Mouse (Mus musculus): ENCODE measurements at regions not wholly inside any gene's neighbourhood (a gene's known extent, or its start where the extent isn't known, plus 50 kb on each side); places are given as distances from the start of the nearest gene placed in this dataset.
A peak's percentile ranks its signal among the peaks of the same experiment; 100 is the strongest.

DNA sequence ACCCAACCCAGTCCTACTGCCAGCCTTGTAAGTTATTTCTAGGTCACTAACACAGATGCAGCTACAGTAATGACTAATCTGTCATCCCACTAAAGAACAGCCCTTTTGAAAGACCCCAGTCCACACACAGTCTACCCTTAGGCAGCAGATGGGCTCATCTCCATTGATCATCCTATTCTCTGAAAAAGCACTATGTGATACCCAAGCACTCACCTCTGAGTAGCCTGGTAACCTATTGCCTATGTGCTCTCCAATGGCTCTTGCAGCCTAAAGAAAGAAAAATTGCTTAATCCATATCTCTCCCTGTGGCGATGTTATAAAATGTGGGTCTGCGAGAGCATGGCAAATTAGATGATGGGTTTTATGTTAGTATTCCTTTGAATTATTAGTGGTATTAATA is 189.9 kb upstream of the Vstm2b start:
- no peaks in the 10 kb centered on the region for H3K36me3 ChIP-seq (ENCODE audit: control insufficient read depth, insufficient read depth, low read length)
- no peak overlapping the region for H3K27ac ChIP-seq (ENCODE audit: insufficient read depth, low read depth, low read length)
- no peaks in the 10 kb centered on the region for H3K4me1 ChIP-seq (ENCODE audit: control insufficient read depth, insufficient read depth, low read length)
- 95% methylated on average over 2 of the region's 2 CpGs for WGBS
- no peak for TF ChIP-seq CTCF (conservative IDR thresholded peaks at IDR 0.05; ENCODE audit: insufficient read depth, insufficient read length, low read depth, low read length)
- TF ChIP-seq POLR2A (IDR thresholded peaks at IDR 0.05; ENCODE audit: low read depth, low read length): no peak
- H3K27me3 ChIP-seq (replicated peaks; ENCODE audit: control insufficient read depth, insufficient read depth, low read length): no peaks in the 10 kb centered on the region
- H3K4me3 ChIP-seq (ENCODE audit: insufficient read depth, low read depth, low read length): no peak overlapping the region
- DNase-seq: no peak

DNA sequence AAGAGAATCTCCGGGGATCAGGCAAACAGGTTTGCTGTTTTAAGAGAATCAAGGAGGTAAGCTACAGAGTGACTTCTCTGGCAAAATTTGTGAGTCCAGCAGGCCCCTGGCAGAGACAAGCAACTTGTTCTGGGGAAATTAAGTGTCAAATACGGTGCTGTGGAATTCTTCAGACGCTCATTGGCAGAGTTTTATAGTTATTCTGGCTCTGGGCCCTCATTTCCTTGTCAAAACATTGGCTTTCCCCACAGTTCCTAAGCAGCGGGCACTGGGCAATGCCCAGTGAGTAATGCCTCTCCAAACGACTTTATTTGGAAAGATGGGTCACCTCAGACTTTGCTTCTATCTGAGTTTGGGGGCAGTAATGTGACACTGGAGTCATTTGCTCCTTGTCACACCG is 180.1 kb upstream of the Vstm2b start:
- no peaks in the 10 kb centered on the region for H3K36me3 ChIP-seq (ENCODE audit: control insufficient read depth, insufficient read depth, low read length)
- 33% methylated on average over 6 of the region's 6 CpGs for WGBS
- TF ChIP-seq POLR2A (IDR thresholded peaks at IDR 0.05; ENCODE audit: low read depth, low read length) (no peak), CTCF (conservative IDR thresholded peaks at IDR 0.05; ENCODE audit: insufficient read depth, insufficient read length, low read depth, low read length) (no peak)
- H3K27ac ChIP-seq (ENCODE audit: insufficient read depth, low read depth, low read length): no peak overlapping the region
- H3K4me3 ChIP-seq (ENCODE audit: insufficient read depth, low read depth, low read length): no peak overlapping the region
- DNase-seq: no peak
- H3K4me1 ChIP-seq (ENCODE audit: control insufficient read depth, insufficient read depth, low read length): no peaks in the 10 kb centered on the region
- H3K27me3 ChIP-seq (replicated peaks; ENCODE audit: control insufficient read depth, insufficient read depth, low read length): no peaks in the 10 kb centered on the region

DNA sequence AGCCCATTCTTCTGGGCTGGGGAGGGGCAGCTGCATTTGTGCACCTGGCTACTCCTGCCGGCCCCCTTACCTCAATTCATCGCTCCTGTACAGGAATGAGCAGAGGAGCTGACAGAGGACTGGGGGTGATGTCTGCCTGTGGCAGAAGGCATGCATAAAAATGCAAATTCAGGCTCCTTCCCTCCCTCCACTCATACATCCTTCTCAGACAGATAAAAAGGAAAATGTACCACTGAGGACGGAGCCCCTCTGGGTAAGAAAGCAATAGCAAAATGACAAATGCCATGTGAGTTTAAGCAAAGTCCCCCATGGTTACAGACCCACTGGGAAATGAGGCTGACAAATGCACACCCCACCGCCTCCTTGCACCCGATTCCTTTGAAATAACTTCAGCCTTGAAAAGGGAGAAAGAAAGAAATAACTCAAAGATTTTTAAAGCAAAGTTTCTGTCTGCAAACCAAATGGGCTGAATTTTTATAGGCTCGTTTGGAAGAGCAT is 161.1 kb upstream of the Vstm2b start:
- DNase-seq: no peak
- Histone ChIP-seq H3K4me1 (ENCODE audit: control insufficient read depth, insufficient read depth, low read length) (no peaks in the 10 kb centered on the region), H3K36me3 (ENCODE audit: control insufficient read depth, insufficient read depth, low read length) (no peaks in the 10 kb centered on the region), H3K27me3 (replicated peaks; ENCODE audit: control insufficient read depth, insufficient read depth, low read length) (no peaks in the 10 kb centered on the region), H3K27ac (ENCODE audit: insufficient read depth, low read depth, low read length) (no peak overlapping the region), H3K4me3 (ENCODE audit: insufficient read depth, low read depth, low read length) (no peak overlapping the region)
- TF ChIP-seq POLR2A (IDR thresholded peaks at IDR 0.05; ENCODE audit: low read depth, low read length) (no peak), CTCF (conservative IDR thresholded peaks at IDR 0.05; ENCODE audit: insufficient read depth, insufficient read length, low read depth, low read length) (no peak)
- 60% methylated on average over 6 of the region's 6 CpGs for WGBS

DNA sequence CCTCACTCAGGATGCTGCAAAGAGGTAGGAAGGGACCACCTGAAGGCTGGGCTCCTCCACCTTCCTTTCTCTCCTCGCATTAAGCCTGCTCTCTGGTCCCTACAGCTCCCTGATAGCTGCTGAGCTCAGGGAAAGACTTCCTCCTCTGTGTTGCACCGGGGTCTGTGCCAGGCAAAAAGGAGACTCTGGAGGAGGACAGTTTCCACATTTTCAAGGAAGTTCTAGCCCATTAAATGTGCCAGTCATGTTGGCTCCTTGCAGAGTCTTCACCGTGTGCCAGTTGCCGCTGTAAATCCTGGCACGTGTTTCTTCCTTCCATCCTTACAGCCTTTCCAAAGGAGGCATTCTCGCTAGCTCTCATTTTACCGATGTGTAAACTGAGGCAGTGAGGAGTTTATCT is 160.6 kb upstream of the Vstm2b start:
- H3K36me3 ChIP-seq (ENCODE audit: control insufficient read depth, insufficient read depth, low read length): no peaks in the 10 kb centered on the region
- no peak overlapping the region for H3K27ac ChIP-seq (ENCODE audit: insufficient read depth, low read depth, low read length)
- TF ChIP-seq CTCF (conservative IDR thresholded peaks at IDR 0.05; ENCODE audit: insufficient read depth, insufficient read length, low read depth, low read length) (no peak), POLR2A (IDR thresholded peaks at IDR 0.05; ENCODE audit: low read depth, low read length) (no peak)
- no peak for DNase-seq
- H3K27me3 ChIP-seq (replicated peaks; ENCODE audit: control insufficient read depth, insufficient read depth, low read length): no peaks in the 10 kb centered on the region
- no peaks in the 10 kb centered on the region for H3K4me1 ChIP-seq (ENCODE audit: control insufficient read depth, insufficient read depth, low read length)
- H3K4me3 ChIP-seq (ENCODE audit: insufficient read depth, low read depth, low read length): no peak overlapping the region
- 29% methylated on average over 7 of the region's 7 CpGs for WGBS

DNA sequence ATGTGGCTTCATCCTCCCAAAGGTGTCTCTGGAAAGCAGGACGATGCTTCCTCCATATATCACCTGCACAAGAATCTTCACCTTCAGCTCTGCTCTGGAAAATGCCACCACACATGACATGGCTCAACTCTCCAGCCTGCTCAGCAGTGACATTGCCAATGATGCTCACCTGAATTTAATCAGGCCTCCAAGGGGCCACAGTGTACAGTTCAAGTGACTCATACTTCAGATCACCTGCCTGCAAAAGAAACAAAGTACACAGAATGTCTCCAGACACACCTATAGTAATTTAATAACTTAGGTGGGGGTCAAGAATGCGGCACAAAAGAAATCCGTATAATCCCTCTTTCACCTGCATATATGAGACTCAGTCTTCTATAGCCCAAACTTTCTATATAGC is 160.0 kb upstream of the Vstm2b start:
- no peak for DNase-seq
- no peak for TF ChIP-seq POLR2A (IDR thresholded peaks at IDR 0.05; ENCODE audit: low read depth, low read length)
- TF ChIP-seq CTCF (conservative IDR thresholded peaks at IDR 0.05; ENCODE audit: insufficient read depth, insufficient read length, low read depth, low read length): no peak
- no peak overlapping the region for H3K4me3 ChIP-seq (ENCODE audit: insufficient read depth, low read depth, low read length)
- 85% methylated on average over 3 of the region's 3 CpGs for WGBS
- no peaks in the 10 kb centered on the region for H3K4me1 ChIP-seq (ENCODE audit: control insufficient read depth, insufficient read depth, low read length)
- H3K27me3 ChIP-seq (replicated peaks; ENCODE audit: control insufficient read depth, insufficient read depth, low read length): no peaks in the 10 kb centered on the region
- no peak overlapping the region for H3K27ac ChIP-seq (ENCODE audit: insufficient read depth, low read depth, low read length)
- no peaks in the 10 kb centered on the region for H3K36me3 ChIP-seq (ENCODE audit: control insufficient read depth, insufficient read depth, low read length)

DNA sequence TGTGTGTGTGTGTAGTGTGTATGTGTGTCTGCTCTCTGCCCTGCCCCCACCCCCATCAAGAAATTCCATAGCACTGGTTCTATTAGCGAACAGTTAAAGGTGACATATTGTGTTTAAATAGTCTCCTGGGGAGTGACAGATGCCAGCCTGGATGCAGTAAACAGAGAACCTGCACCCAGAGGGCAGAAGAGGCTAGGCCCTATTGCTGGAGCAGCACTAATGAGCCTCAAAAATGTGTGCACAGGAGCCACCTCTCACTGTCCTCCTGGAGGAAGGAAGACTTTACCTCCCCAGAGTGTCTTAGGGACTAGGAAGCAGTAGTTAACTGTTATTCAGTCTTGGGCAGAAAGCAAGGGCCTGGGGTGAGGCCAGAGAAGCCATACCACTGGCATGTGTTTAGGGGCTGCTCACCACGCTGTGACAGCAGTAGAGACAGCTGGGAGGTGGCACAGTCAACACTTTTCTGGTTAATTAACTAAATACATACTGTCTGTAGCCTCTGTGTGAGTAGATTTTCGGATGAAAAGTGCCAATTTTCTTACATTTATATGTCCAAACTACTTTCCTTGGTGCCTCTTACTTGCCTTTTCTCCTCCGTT is 155.5 kb upstream of the Vstm2b start:
- Histone ChIP-seq H3K4me3 (ENCODE audit: insufficient read depth, low read depth, low read length) (no peak overlapping the region), H3K27ac (ENCODE audit: insufficient read depth, low read depth, low read length) (no peak overlapping the region), H3K36me3 (ENCODE audit: control insufficient read depth, insufficient read depth, low read length) (no peaks in the 10 kb centered on the region), H3K27me3 (replicated peaks; ENCODE audit: control insufficient read depth, insufficient read depth, low read length) (no peaks in the 10 kb centered on the region), H3K4me1 (ENCODE audit: control insufficient read depth, insufficient read depth, low read length) (no peaks in the 10 kb centered on the region)
- no peak for DNase-seq
- no peak for TF ChIP-seq POLR2A (IDR thresholded peaks at IDR 0.05; ENCODE audit: low read depth, low read length)
- TF ChIP-seq CTCF (conservative IDR thresholded peaks at IDR 0.05; ENCODE audit: insufficient read depth, insufficient read length, low read depth, low read length): no peak
- 66% methylated on average over 4 of the region's 4 CpGs for WGBS

DNA sequence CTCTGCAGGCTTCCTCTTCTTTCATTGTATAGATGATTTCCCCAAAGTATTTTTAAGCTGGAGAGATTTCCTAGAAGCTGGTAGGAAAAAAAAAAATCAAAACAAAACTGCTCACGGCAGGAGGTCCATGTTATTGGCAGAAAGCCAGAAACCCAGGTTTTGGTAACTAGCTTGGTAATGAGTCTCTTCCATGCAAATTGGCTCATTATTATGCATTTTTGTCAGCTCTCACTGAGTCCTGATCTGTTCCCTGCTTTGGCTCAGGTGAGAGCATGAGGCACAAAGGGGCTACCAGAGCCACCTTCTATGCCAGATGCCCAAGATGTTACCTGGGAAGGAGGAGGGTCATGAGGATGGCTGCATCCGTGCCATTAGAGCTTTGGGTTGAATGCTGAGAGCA is 146.3 kb upstream of the Vstm2b start:
- WGBS: 14% methylated on average over 2 of the region's 2 CpGs
- no peaks in the 10 kb centered on the region for H3K36me3 ChIP-seq (ENCODE audit: control insufficient read depth, insufficient read depth, low read length)
- TF ChIP-seq POLR2A (IDR thresholded peaks at IDR 0.05; ENCODE audit: low read depth, low read length) (no peak), CTCF (conservative IDR thresholded peaks at IDR 0.05; ENCODE audit: insufficient read depth, insufficient read length, low read depth, low read length) (no peak)
- DNase-seq: peak; percentile 65
- H3K27me3 ChIP-seq (replicated peaks; ENCODE audit: control insufficient read depth, insufficient read depth, low read length): no peaks in the 10 kb centered on the region
- no peak overlapping the region for H3K4me3 ChIP-seq (ENCODE audit: insufficient read depth, low read depth, low read length)
- no peak overlapping the region for H3K27ac ChIP-seq (ENCODE audit: insufficient read depth, low read depth, low read length)
- no peaks in the 10 kb centered on the region for H3K4me1 ChIP-seq (ENCODE audit: control insufficient read depth, insufficient read depth, low read length)
